Mouse (Mus musculus): ENCODE results near the gene Pccb.

The Pccb gene

GRCm38 (mm10) chr9:100987006-100987405 lies 47.7 kb downstream of the Pccb start:
- no peak for DNase-seq (ENCODE audit: low spot score in 2 of 2)

- no peak for DNase-seq (ENCODE audit: low spot score in 2 of 2)
These were observed 50.1 kb downstream of the Pccb start for GRCm38 (mm10) chr9:100984381-100985310.

- DNase-seq (ENCODE audit: low spot score in 2 of 2): no peak
These were observed 51.9 kb downstream of the Pccb start for GRCm38 (mm10) chr9:100982786-100983185.

- DNase-seq (ENCODE audit: low spot score in 2 of 2): no peak
These were observed 55.4 kb downstream of the Pccb start for GRCm38 (mm10) chr9:100979260-100979659.

- DNase-seq (ENCODE audit: low spot score in 2 of 2): no peak
These were observed 56.0 kb downstream of the Pccb start for GRCm38 (mm10) chr9:100978666-100979065.

GRCm38 (mm10) chr9:100969461-100969860 lies 65.2 kb downstream of the Pccb start:
- DNase-seq (ENCODE audit: low spot score in 2 of 2): no peak

GRCm38 (mm10) chr9:100964106-100964505 lies 70.6 kb downstream of the Pccb start:
- DNase-seq (ENCODE audit: low spot score in 2 of 2): no peak

GRCm38 (mm10) chr9:100963428-100963912 lies 71.2 kb downstream of the Pccb start:
- no peak for DNase-seq (ENCODE audit: low spot score in 2 of 2)

GRCm38 (mm10) chr9:100962903-100963427 lies 71.7 kb downstream of the Pccb start:
- no peak for DNase-seq (ENCODE audit: low spot score in 2 of 2)

- no peak for DNase-seq (ENCODE audit: low spot score in 2 of 2)
These were observed 83.2 kb downstream of the Pccb start for GRCm38 (mm10) chr9:100951481-100951880.

GRCm38 (mm10) chr9:100944677-100945365 lies 89.9 kb downstream of the Pccb start:
- DNase-seq (ENCODE audit: low spot score in 2 of 2): no peak

- no peak for DNase-seq (ENCODE audit: low spot score in 2 of 2)
These were observed 92.7 kb downstream of the Pccb start for GRCm38 (mm10) chr9:100942042-100942441.
